Mouse (Mus musculus) testis, postnatal 14 days (tissue): ENCODE data around the gene Slc35f5.
"Not testable (repeated sequence)": the region's sequence is repeated elsewhere in the genome, so short reads cannot be mapped to it uniquely, and the experiment has no call there.

ENCODE experiments used
- DNase-seq: peaks from one replicate; pipeline ENCODE4 v3.0.0; 2021; ENCODE audit warnings: low spot score

The Slc35f5 gene

GRCm38 (mm10) chr1:125560259-125561192 lies at the start of gene Slc35f5:
Gene Slc35f5 (plus strand): TSS chr1:125560595.
- DNase-seq, result peak; percentile 98

GRCm38 (mm10) chr1:125514706-125515105 lies 45.7 kb upstream of the Slc35f5 start:
- no peak for DNase-seq

- no peak for DNase-seq
Observed at GRCm38 (mm10) chr1:125516910-125517659, 43.3 kb upstream of the Slc35f5 start.

GRCm38 (mm10) chr1:125519107-125519611 lies 41.2 kb upstream of the Slc35f5 start:
- DNase-seq, result peak; percentile 10

GRCm38 (mm10) chr1:125525965-125526665 lies 34.3 kb upstream of the Slc35f5 start:
- DNase-seq, result no peak

GRCm38 (mm10) chr1:125526666-125527004 lies 33.8 kb upstream of the Slc35f5 start:
- DNase-seq, result no peak

- no peak for DNase-seq
Observed at GRCm38 (mm10) chr1:125527364-125527763, 33.0 kb upstream of the Slc35f5 start.

- DNase-seq, result not testable (repeated sequence)
Observed at GRCm38 (mm10) chr1:125533180-125533912, 27.0 kb upstream of the Slc35f5 start.

GRCm38 (mm10) chr1:125537131-125537530 lies 23.3 kb upstream of the Slc35f5 start:
- DNase-seq, result no peak

- DNase-seq, result no peak
Observed at GRCm38 (mm10) chr1:125537776-125538175, 22.6 kb upstream of the Slc35f5 start.

GRCm38 (mm10) chr1:125539312-125539711 lies 21.1 kb upstream of the Slc35f5 start:
- DNase-seq, result no peak

- DNase-seq, result peak; percentile 71
Observed at GRCm38 (mm10) chr1:125542008-125542999, 18.1 kb upstream of the Slc35f5 start.

- no peak for DNase-seq
Observed at GRCm38 (mm10) chr1:125549872-125550271, 10.5 kb upstream of the Slc35f5 start.

GRCm38 (mm10) chr1:125550359-125550758 lies 10.0 kb upstream of the Slc35f5 start:
- DNase-seq, result no peak

GRCm38 (mm10) chr1:125551564-125551963 lies 8.8 kb upstream of the Slc35f5 start:
- no peak for DNase-seq

- no peak for DNase-seq
Observed at GRCm38 (mm10) chr1:125559261-125559660, 1.1 kb upstream of the Slc35f5 start.

GRCm38 (mm10) chr1:125559721-125560120 lies 674 bp upstream of the Slc35f5 start:
- DNase-seq, result no peak

GRCm38 (mm10) chr1:125561206-125561605 lies 811 bp downstream of the Slc35f5 start:
- peak; percentile 76 for DNase-seq

GRCm38 (mm10) chr1:125561841-125562240 lies 1.4 kb downstream of the Slc35f5 start:
- DNase-seq, result no peak

GRCm38 (mm10) chr1:125568126-125568525 lies 7.7 kb downstream of the Slc35f5 start:
- DNase-seq, result no peak
